Mouse (Mus musculus): ENCODE results near the gene Lce1f. TPM values are rescaled to one million over a fixed set of nuclear protein-coding genes. Genes with fewer than 3 reads are reported as not detected.
"Not testable (repeated sequence)": the region's sequence is repeated elsewhere in the genome, so short reads cannot be mapped to it uniquely, and the experiment has no call there.

Lce1f gene
- polyA plus RNA-seq (2016; fragmentation: Nextera tagmentation; extraction: Ambion mirVana), result not detected in 2 replicates

GRCm38 (mm10) chr3:92720250-92720649 is at the start of gene Lce1f:
Lce1f (minus strand) TSS chr3:92720350.
- DNase-seq (ENCODE audit: low spot score), result no peak
- Histone ChIP-seq H3K4me1 (no peaks in the 10 kb centered on the region), H3K9me3 (replicated peaks) (no peaks in the 10 kb centered on the region), H3K36me3 (no peaks in the 10 kb centered on the region), H3K27ac (replicated peaks) (no peak within 1 kb of the TSS), H3K4me3 (no peak within 1 kb of the TSS), H3K27me3 (ENCODE audit: low read depth, poor library complexity, severe bottlenecking) (no peaks in the 10 kb centered on the region)
- WGBS, result 90% methylated on average over 3 of the region's 3 CpGs

- WGBS, result 96% methylated on average over 1 of the region's 1 CpGs
- no peak within 1 kb of the TSS for H3K27ac ChIP-seq (replicated peaks)
- no peaks in the 10 kb centered on the region for H3K4me1 ChIP-seq
- no peaks in the 10 kb centered on the region for H3K9me3 ChIP-seq (replicated peaks)
- DNase-seq (ENCODE audit: low spot score), result no peak
- no peaks in the 10 kb centered on the region for H3K27me3 ChIP-seq (ENCODE audit: low read depth, poor library complexity, severe bottlenecking)
- H3K36me3 ChIP-seq, result no peaks in the 10 kb centered on the region
- H3K4me3 ChIP-seq, result no peak within 1 kb of the TSS
These were observed 44.8 kb upstream of the Lce1f start, which contains the start of gene Lce1h for GRCm38 (mm10) chr3:92764965-92765364. Lce1h (minus strand) TSS chr3:92765065.

GRCm38 (mm10) chr3:92753197-92753596 is 33.0 kb upstream of the Lce1f start:
- Histone ChIP-seq H3K27ac (replicated peaks) (no peak overlapping the region), H3K4me3 (no peak overlapping the region), H3K4me1 (no peaks in the 10 kb centered on the region), H3K27me3 (ENCODE audit: low read depth, poor library complexity, severe bottlenecking) (no peaks in the 10 kb centered on the region), H3K9me3 (replicated peaks) (no peaks in the 10 kb centered on the region), H3K36me3 (no peaks in the 10 kb centered on the region)
- WGBS, result 45% methylated on average over 3 of the region's 3 CpGs
- no peak for DNase-seq (ENCODE audit: low spot score)

- H3K36me3 ChIP-seq, result no peaks in the 10 kb centered on the region
- WGBS, result 88% methylated on average over 1 of the region's 1 CpGs
- DNase-seq (ENCODE audit: low spot score), result no peak
- no peak within 1 kb of the TSS for H3K27ac ChIP-seq (replicated peaks)
- H3K4me3 ChIP-seq, result no peak within 1 kb of the TSS
- H3K4me1 ChIP-seq, result no peaks in the 10 kb centered on the region
- H3K27me3 ChIP-seq (ENCODE audit: low read depth, poor library complexity, severe bottlenecking), result no peaks in the 10 kb centered on the region
- no peaks in the 10 kb centered on the region for H3K9me3 ChIP-seq (replicated peaks)
These were observed 32.1 kb upstream of the Lce1f start, which contains the start of gene Lce1g for GRCm38 (mm10) chr3:92752238-92752637. Lce1g (minus strand) TSS chr3:92752338.

- H3K4me3 ChIP-seq, result no peak within 1 kb of the TSS
These were observed 18.8 kb upstream of the Lce1f start, which contains the start of gene Gm38119 for GRCm38 (mm10) chr3:92738996-92739395. Gm38119 (minus strand) TSS chr3:92739096.

GRCm38 (mm10) chr3:92722631-92723030 is 2.5 kb upstream of the Lce1f start:
- H3K4me3 ChIP-seq, result no peak overlapping the region
- H3K36me3 ChIP-seq, result no peaks in the 10 kb centered on the region
- no peak overlapping the region for H3K27ac ChIP-seq (replicated peaks)
- H3K27me3 ChIP-seq (ENCODE audit: low read depth, poor library complexity, severe bottlenecking), result no peaks in the 10 kb centered on the region
- H3K9me3 ChIP-seq (replicated peaks), result no peaks in the 10 kb centered on the region
- H3K4me1 ChIP-seq, result no peaks in the 10 kb centered on the region
- WGBS, result 91% methylated on average over 5 of the region's 5 CpGs
- DNase-seq (ENCODE audit: low spot score), result no peak

More at GRCm38 (mm10) chr3:92738996-92739395, 18.8 kb upstream of the Lce1f start, which contains the start of gene Gm38119:
- no peak for DNase-seq (ENCODE audit: low spot score)
- H3K4me1 ChIP-seq, result no peaks in the 10 kb centered on the region
- no peaks in the 10 kb centered on the region for H3K36me3 ChIP-seq
- H3K9me3 ChIP-seq (replicated peaks), result no peaks in the 10 kb centered on the region
- WGBS, result 88% methylated on average over 1 of the region's 1 CpGs
- no peaks in the 10 kb centered on the region for H3K27me3 ChIP-seq (ENCODE audit: low read depth, poor library complexity, severe bottlenecking)
- H3K27ac ChIP-seq (replicated peaks), result no peak within 1 kb of the TSS

GRCm38 (mm10) chr3:92715122-92715521 is 5.0 kb downstream of the Lce1f start:
- no peak overlapping the region for H3K4me3 ChIP-seq
- no peaks in the 10 kb centered on the region for H3K9me3 ChIP-seq (replicated peaks)
- DNase-seq (ENCODE audit: low spot score), result no peak
- H3K27me3 ChIP-seq (ENCODE audit: low read depth, poor library complexity, severe bottlenecking), result no peaks in the 10 kb centered on the region
- no peaks in the 10 kb centered on the region for H3K4me1 ChIP-seq
- H3K36me3 ChIP-seq, result no peaks in the 10 kb centered on the region
- H3K27ac ChIP-seq (replicated peaks), result no peak overlapping the region

GRCm38 (mm10) chr3:92708974-92709373 is 11.2 kb downstream of the Lce1f start, which contains the start of gene Lce1e:
Lce1e (minus strand) TSS chr3:92709074.
- Histone ChIP-seq H3K4me1 (no peaks in the 10 kb centered on the region), H3K27me3 (ENCODE audit: low read depth, poor library complexity, severe bottlenecking) (no peaks in the 10 kb centered on the region), H3K9me3 (replicated peaks) (no peaks in the 10 kb centered on the region), H3K27ac (replicated peaks) (no peak within 1 kb of the TSS), H3K36me3 (no peaks in the 10 kb centered on the region), H3K4me3 (no peak within 1 kb of the TSS)
- DNase-seq (ENCODE audit: low spot score), result no peak
- 81% methylated on average over 2 of the region's 2 CpGs for WGBS

- WGBS, result 28% methylated on average over 1 of the region's 1 CpGs
- no peak overlapping the region for H3K4me3 ChIP-seq
- no peaks in the 10 kb centered on the region for H3K9me3 ChIP-seq (replicated peaks)
- H3K27ac ChIP-seq (replicated peaks), result no peak overlapping the region
- no peaks in the 10 kb centered on the region for H3K27me3 ChIP-seq (ENCODE audit: low read depth, poor library complexity, severe bottlenecking)
- DNase-seq (ENCODE audit: low spot score), result no peak
- no peaks in the 10 kb centered on the region for H3K36me3 ChIP-seq
- no peaks in the 10 kb centered on the region for H3K4me1 ChIP-seq
These were observed 25.5 kb downstream of the Lce1f start for GRCm38 (mm10) chr3:92694613-92695012.

- H3K27me3 ChIP-seq (ENCODE audit: low read depth, poor library complexity, severe bottlenecking), result no peaks in the 10 kb centered on the region
- H3K36me3 ChIP-seq, result no peaks in the 10 kb centered on the region
These were observed 28.5 kb downstream of the Lce1f start for GRCm38 (mm10) chr3:92691688-92692087.

GRCm38 (mm10) chr3:92689154-92689553 is 31.0 kb downstream of the Lce1f start:
- H3K27ac ChIP-seq (replicated peaks); DNase-seq (ENCODE audit: low spot score); H3K36me3 ChIP-seq; H3K9me3 ChIP-seq (replicated peaks); H3K27me3 ChIP-seq (ENCODE audit: low read depth, poor library complexity, severe bottlenecking); H3K4me1 ChIP-seq; H3K4me3 ChIP-seq: not testable (repeated sequence)
- 85% methylated on average over 16 of the region's 16 CpGs for WGBS

More at GRCm38 (mm10) chr3:92691688-92692087, 28.5 kb downstream of the Lce1f start:
- Histone ChIP-seq H3K27ac (replicated peaks) (no peak overlapping the region), H3K9me3 (replicated peaks) (no peaks in the 10 kb centered on the region), H3K4me1 (no peaks in the 10 kb centered on the region), H3K4me3 (no peak overlapping the region)
- DNase-seq (ENCODE audit: low spot score), result no peak

- H3K27ac ChIP-seq (replicated peaks), result no peak within 1 kb of the TSS
- no peaks in the 10 kb centered on the region for H3K9me3 ChIP-seq (replicated peaks)
- no peak within 1 kb of the TSS for H3K4me3 ChIP-seq
- DNase-seq (ENCODE audit: low spot score), result no peak
- 70% methylated on average over 2 of the region's 2 CpGs for WGBS
- H3K27me3 ChIP-seq (ENCODE audit: low read depth, poor library complexity, severe bottlenecking), result no peaks in the 10 kb centered on the region
- H3K4me1 ChIP-seq, result no peaks in the 10 kb centered on the region
- H3K36me3 ChIP-seq, result no peaks in the 10 kb centered on the region
These were observed 33.0 kb downstream of the Lce1f start, which contains the start of gene Lce1d for GRCm38 (mm10) chr3:92687110-92687509. Lce1d (minus strand) TSS chr3:92687210.

GRCm38 (mm10) chr3:92678947-92679346 is 41.2 kb downstream of the Lce1f start, which contains the start of gene Lce1c:
Lce1c (plus strand) TSS chr3:92679247.
- Histone ChIP-seq H3K4me3 (no peak within 1 kb of the TSS), H3K4me1 (no peaks in the 10 kb centered on the region), H3K9me3 (replicated peaks) (no peaks in the 10 kb centered on the region), H3K27ac (replicated peaks) (no peak within 1 kb of the TSS), H3K27me3 (ENCODE audit: low read depth, poor library complexity, severe bottlenecking) (no peaks in the 10 kb centered on the region), H3K36me3 (no peaks in the 10 kb centered on the region)
- DNase-seq (ENCODE audit: low spot score), result no peak
- 91% methylated on average over 4 of the region's 4 CpGs for WGBS

- Histone ChIP-seq H3K27me3 (ENCODE audit: low read depth, poor library complexity, severe bottlenecking) (no peaks in the 10 kb centered on the region), H3K36me3 (no peaks in the 10 kb centered on the region), H3K4me3 (no peak within 1 kb of the TSS), H3K27ac (replicated peaks) (no peak within 1 kb of the TSS), H3K9me3 (replicated peaks) (no peaks in the 10 kb centered on the region), H3K4me1 (no peaks in the 10 kb centered on the region)
- no peak for DNase-seq (ENCODE audit: low spot score)
These were observed 49.9 kb downstream of the Lce1f start, which contains the start of gene Lce1a2 for GRCm38 (mm10) chr3:92670215-92670614. Lce1a2 (minus strand) TSS chr3:92670315.
